Mouse (Mus musculus): ENCODE measurements around the gene Lrrc27. TPM values are rescaled to one million over a fixed set of nuclear protein-coding genes. Genes with fewer than 3 reads are reported as not detected.

The Lrrc27 gene
- total RNA-seq (2021), result 1 to 10 TPM; 4.6 to 5.0 TPM

DNA sequence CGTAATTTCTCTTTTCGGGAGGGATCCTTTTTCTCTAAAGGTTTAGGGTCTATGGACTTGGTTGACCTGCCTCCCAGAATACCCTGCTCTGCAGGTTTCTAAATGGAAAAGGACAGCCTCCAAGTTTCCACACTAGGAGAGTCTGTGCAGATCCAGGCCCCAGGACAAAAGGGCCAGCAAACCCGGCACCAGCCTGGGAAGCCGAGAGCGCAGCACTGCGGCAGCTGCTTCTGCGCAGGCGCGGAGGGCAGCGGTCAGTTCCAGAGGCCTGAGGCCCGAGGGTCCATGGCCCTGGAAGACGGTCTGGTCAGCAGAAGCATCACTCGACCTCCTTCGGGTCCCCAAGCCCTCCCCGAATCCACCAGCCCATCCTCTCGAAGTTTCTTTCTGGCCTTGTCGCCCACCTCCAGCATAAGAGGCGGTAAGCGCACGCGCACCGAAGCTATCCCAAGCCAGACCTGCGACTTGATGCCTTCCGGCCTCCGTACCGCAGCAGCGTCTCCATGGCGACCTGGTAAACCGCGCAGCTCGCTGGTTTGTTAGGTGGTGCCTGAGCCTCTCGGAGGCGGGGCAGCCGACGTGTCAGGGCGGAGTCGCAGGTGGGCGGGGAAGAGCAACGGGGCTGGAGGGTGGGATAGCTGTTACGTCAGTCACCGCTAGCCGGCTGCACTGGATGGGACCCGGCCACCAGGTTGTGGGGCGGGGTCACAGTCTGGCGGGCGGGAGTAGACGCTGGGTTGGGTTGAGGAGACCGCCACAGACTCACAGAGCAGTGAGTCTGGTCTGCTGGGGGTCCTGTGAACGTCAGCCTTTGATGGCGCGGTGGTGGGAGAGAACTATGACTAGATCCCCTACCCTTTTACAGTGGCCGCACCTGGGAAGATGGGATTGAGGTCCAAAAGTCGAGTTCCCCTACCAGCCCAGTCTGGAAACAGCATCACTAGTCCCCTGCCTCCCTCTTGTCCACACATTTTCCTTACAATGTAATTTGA is at the start of gene Lrrc27, which contains the start of gene Stk32c:
Gene Lrrc27, plus strand, starts transcription at position 235 of the 992 bp plus-strand sequence.
Gene Stk32c, minus strand, starts transcription at position 554 of the 992 bp plus-strand sequence.
- peak; percentile 97 to 99 for DNase-seq (ENCODE audit: extremely low spot score in 1 of 2, low spot score in 2 of 2)
- intact Hi-C loops (cut with DNase I), result no loop called here

DNA sequence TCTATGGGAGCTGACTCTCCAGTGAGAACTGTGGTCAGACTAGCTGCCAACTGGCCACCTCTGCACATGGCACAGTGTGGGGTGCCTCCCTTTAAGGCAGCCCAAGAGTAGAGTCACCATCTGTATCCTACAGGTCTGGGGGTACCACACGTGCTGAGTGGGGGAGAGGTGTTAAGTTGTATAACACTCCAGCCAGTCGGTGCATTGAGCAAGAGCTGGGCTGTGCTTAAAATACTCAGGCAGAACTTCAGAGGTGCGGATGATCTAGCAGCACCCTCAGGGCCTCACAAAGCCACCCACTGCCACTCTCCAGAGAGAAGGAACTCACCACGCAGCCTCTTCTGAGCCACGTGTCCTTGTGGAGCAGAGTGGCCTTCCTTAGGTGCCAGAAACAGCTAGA is 48.4 kb upstream of the Lrrc27 start:
- DNase-seq (ENCODE audit: extremely low spot score in 1 of 2, low spot score in 2 of 2), result no peak
- intact Hi-C loops (cut with DNase I), result no loop called here

DNA sequence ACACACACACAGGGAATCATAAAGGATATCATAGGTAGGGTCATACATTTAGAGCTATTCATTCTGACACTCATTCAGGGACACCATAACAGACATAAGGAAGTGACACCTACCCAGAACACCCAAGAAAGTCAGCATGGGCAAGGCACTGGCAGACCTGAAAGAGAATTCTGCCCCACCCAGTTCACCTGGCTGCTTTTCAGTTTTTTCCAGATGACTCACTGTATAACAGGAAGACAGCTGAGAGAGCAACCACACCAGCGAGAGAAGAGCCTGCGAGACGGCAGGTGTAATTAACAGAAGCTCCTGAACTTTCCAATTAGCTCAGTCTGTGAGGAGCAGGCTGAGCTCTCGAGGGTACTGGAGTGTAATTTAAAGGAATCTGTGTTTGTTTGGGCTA is 43.6 kb upstream of the Lrrc27 start:
- no peak for DNase-seq (ENCODE audit: extremely low spot score in 1 of 2, low spot score in 2 of 2)
- intact Hi-C loops (cut with DNase I), result no loop called here

DNA sequence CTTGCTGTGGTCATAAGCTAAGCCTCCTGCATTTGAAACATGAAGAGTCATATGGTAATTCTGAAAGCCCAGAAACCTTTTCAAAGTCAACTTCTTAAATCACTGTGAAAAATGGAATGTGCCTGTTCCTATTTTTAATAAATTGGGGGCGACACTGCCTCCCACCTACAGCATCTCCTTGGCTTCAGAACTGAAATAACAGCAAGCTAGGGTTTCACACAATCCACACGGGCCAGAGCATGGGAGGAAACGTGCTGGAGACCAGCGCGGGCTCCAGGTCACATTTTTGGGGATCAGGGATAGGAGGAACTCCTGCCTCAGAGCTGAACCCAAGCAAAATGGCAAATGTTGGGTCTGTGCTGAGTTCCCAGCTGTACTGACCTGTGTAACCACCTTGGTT is 33.5 kb upstream of the Lrrc27 start:
- no peak for DNase-seq (ENCODE audit: extremely low spot score in 1 of 2, low spot score in 2 of 2)
- intact Hi-C loops (cut with DNase I), result no loop called here

DNA sequence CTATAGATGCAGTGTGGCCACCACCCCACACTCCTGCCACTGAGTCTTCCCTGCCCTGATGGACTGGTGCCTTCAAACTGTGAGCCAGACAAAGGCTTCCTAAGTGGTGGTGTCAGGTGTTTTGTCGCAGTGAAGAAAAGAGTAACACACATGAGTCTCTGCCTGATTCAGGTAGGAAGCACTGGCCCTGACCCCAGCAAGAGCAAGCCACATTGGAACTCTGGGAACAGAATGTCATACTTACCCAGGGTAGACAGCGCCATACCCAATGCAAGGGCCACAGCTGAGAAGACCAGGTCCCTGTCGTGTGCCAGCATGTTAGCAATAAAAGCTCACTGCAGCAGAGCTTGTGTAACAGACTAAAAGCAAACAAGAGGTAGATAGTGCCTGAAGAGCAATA is 32.7 kb upstream of the Lrrc27 start:
- DNase-seq (ENCODE audit: extremely low spot score in 1 of 2, low spot score in 2 of 2), result no peak
- intact Hi-C loops (cut with DNase I), result no loop called here

DNA sequence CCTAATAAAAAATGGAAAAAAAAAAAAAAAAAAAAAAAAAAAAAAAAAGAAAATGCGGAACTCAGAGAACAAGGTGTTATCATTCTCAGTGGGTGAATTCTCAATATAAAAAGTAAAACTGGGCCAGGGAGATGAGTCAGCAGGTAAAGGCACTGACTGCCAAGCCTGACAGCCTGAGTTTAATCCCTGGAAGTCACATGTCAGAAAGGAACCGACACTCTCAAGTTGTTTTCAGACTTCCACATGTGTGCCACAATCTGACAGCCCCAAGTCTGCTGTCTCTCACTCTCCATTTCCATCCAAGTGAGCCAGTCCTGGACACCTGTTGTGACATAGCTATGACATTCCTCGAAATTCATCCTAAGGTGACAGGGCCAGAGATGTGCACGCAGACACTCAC is 28.4 kb upstream of the Lrrc27 start:
- intact Hi-C loops (cut with DNase I), result no loop called here
- no peak for DNase-seq (ENCODE audit: extremely low spot score in 1 of 2, low spot score in 2 of 2)

DNA sequence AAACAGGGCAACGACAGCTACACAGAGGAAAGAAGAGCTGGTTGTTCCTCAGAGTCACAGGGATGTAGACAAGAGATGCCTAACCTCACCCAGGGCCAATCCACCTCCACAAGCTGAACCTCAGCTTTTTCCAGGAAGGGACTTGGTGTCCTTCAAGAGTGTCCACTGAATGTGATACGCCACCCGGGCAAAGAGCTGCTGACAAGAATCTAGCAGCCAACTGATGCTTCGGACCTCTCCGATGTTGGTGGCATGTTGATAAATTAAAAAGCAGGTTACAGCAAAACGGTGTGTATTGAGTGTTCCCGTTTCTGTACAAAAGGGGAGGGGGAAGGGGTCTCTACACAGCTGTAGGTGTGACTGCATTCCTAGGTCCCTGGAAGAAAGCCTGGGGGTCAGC is 27.9 kb upstream of the Lrrc27 start:
- intact Hi-C loops (cut with DNase I), result no loop called here
- no peak for DNase-seq (ENCODE audit: extremely low spot score in 1 of 2, low spot score in 2 of 2)

DNA sequence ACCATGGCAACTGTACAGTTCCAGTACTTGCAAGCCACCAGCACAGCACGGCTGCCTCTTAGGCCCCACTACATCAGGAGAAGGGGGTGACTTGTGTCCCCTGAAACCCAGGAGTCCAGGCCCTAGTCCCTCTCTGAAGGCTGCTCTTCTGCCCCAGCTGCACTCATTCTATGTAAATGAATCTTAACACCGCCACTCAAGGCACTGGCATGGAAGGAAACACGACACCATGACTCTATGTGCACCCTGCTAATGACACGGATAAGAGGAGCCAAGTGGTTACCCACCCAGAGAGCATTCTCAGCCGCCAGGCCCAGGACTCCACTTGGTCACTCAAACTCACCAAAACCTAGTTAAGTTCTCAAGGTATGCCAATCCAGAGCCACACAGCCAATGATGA is 26.8 kb upstream of the Lrrc27 start:
- intact Hi-C loops (cut with DNase I), result no loop called here
- DNase-seq (ENCODE audit: extremely low spot score in 1 of 2, low spot score in 2 of 2), result no peak

DNA sequence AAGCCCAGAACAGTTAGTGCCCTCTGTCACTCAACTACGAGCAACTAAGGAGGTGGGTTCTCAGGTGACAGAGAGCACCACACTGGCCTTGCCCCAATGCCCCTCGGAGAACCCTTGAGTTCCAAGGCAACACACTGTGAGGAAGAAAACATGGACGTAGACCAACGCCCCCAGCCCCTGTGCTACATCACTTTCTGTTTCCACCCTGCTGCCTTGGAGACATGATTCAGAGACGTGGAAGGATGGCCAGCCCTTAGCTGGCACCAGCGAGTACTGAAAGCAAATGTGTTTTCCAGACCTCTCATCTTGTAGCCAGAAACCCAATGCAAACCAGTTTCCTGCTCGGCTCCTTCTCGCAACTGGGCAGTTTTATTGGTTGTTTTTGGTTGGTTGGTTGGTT is 26.4 kb upstream of the Lrrc27 start:
- no peak for DNase-seq (ENCODE audit: extremely low spot score in 1 of 2, low spot score in 2 of 2)
- intact Hi-C loops (cut with DNase I), result no loop called here

DNA sequence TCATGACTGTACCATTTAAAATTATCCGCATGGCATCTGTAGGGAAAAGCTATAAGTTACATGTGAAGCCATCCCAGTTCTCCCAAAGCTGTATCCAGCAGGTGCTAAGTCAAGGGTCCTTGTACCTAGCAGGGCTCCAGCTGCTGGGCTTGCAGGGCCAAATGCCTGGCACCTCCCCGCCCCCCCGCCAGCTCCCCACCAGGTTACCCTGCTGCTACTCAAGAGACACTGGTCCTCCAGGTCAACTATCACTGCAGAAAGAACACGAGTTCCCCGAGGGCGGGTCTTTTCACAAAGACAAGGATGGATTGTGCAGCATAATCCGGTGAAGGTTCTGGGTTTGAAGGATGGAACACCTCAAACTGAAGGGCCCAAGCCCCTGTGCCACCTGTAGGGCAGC is 25.5 kb upstream of the Lrrc27 start:
- DNase-seq (ENCODE audit: extremely low spot score in 1 of 2, low spot score in 2 of 2), result no peak
- intact Hi-C loops (cut with DNase I), result no loop called here

DNA sequence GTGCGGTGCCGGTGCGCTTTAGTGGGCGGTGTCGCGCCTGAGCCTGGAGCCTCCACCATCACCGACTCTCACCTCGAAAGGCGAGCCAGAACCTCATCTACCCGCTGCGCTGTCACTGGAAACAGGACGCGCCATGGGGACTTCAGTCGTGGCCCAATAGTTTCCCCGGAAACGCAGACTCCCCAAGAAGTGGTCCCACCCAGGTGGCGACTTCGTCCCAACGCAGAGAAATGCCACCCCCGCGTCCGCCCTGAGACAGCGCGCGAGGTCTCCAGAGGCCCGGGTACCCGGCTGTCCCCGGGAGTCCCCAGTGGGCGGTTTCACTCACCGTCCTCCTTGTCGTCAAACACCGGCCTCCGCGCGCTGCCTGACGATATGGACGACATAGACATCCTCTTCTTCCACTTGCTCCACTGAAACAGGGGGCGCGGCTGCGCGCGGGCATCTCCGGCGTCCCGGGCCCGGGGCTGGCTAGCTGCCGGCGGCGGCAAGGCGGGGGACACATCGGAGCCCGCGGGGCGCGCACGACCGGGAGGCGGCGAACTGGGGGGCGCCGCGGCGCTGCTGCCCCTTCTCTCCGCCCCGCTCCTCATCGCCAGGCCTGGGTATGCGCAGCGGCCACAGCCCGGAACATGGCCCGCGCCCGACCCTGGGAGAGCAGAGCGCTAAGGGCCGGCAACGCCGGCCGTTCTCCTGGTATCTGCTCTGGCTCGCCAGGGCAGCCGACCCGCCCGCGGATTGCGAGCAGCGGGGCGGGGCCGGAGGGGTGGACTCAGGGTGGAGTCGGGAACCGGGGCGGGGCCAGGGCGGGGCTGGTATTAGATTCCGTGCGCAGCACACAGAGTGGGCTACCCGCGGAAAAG is 24.8 kb upstream of the Lrrc27 start:
- peak in 1 of 2 experiments; percentile 86 for DNase-seq (ENCODE audit: extremely low spot score in 1 of 2, low spot score in 2 of 2)
- intact Hi-C loops (cut with DNase I), result no loop called here

DNA sequence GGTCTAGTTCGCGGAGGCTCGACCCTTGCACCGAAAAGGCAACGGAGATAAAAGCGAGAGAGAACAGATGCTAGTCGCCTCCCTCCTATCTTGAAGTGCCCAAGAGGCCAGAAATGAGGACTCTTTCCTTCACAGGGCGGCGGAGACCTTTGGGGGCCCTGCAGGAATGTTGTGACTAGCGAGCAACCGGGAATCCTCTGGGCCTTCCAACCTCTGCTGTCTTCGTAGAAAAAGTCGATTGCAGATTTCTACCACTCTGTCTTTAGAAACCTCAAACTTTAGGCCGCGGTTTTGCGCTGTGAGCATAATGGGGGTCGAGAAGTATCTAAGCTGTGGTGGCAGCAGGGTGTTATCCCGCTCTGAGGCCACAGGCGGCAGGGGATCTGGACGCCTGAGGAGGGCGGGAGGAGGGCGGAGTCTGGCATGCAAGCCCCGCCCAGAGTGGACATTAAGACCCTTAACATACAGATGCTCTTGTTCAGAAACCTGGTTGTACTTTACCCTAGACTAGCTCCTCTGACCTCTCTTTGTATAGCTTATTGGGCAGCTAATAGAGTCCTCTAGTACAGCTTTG is 24.1 kb upstream of the Lrrc27 start:
- peak in 1 of 2 experiments; percentile 66 for DNase-seq (ENCODE audit: extremely low spot score in 1 of 2, low spot score in 2 of 2)
- intact Hi-C loops (cut with DNase I), result no loop called here

DNA sequence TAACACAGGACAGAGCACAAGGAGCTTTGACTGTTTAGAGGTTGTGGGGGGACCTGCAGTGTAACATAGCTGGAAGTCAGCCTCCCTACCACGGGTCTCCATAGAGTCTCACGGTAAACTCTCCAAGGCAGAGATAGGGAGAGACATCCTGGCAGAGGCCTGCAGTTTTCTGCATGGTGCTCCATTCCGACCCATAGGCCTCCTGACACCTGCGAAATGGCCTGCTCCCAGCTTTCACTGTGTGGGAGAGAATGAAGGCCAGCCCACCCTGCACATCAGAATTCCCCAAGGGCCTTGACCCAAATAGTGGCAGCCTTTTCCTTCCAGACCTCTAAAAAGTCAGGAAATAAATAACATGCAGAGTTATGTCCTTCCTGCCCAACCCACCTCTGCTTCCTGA is 22.2 kb upstream of the Lrrc27 start:
- intact Hi-C loops (cut with DNase I), result no loop called here
- DNase-seq (ENCODE audit: extremely low spot score in 1 of 2, low spot score in 2 of 2), result peak in 1 of 2 experiments; percentile 21

DNA sequence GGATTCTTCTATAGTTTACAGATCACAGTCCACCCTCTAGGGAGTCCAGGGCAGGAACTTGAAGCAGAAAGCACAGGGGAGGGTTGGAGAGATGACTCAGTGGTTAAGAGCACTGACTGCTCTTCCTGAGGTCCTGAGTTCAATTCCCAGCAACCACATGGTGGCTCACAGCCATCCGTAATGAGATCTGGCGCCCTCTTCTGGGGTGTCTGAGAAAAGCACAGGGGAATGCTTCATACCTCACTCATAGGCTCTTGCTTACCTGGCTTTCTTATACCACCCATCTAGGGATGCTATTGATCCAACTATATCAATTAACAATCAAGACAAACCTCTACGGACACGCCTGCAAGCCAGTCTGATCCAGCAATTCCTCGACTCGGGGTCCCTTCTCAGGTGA is 21.2 kb upstream of the Lrrc27 start:
- peak in 1 of 2 experiments; percentile 17 for DNase-seq (ENCODE audit: extremely low spot score in 1 of 2, low spot score in 2 of 2)
- intact Hi-C loops (cut with DNase I), result no loop called here

DNA sequence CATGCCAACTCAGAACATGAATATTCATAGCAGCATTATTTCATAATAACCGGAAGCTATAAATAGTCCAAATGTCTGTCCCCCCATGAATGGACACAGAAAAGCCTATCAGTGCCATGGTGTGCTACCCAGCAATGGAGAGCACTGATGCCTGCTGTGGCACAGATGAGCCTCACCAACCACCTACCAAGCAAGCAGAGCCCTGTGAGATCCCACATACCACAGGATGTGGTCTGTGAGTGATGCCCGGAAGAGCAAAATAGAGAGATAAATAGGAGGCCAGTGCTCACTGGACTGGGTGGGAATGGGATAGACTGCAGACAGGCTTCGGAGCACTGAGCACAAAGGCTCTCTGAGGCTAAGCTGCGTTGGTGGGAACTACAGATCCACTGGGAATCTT is 15.8 kb upstream of the Lrrc27 start:
- intact Hi-C loops (cut with DNase I), result loop anchor here (5.0 kb wide), 1 partner anchor 75 kb away; no protein-coding TSS in a partner anchor
- DNase-seq (ENCODE audit: extremely low spot score in 1 of 2, low spot score in 2 of 2), result peak in 1 of 2 experiments; percentile 6

DNA sequence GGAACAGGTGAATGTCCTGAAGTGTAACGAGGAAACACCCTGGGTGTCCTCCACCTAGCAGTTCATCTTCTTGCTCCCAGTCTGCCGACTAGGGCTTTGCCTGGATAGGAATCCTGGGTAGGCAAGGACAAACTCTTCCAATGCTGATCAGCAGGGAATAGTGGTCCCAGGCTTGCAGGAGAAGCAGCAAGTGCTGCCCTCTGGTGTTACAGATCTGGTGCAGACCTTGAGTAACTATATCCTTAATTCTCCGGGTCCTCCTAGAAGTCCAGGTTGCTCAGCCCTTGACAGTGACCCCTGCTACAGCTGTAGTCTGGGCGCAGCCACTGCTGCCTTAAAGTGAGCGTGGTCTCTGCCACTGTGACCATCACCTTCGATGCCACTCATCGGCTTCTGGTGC is 12.7 kb upstream of the Lrrc27 start:
- DNase-seq (ENCODE audit: extremely low spot score in 1 of 2, low spot score in 2 of 2), result peak; percentile 59 to 71
- intact Hi-C loops (cut with DNase I), result no loop called here

DNA sequence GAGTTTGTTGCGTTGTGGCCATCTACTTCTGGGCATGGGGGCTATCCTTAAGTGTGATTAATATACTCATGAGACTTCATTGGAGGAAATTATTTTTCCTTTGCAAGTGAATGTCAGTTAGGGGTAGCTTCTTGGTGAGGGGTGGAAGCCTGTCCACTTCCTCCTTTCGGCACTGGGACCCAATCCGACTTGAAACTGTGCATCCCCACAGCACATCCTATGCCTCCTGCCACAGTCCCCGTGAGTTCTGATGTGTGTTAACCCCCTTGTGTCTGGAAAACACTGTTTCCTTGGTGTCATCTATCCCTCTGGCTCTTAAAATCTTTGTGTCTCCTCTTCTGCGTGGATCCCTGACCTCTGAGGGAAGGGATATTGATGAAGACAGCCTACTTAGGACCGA is 11.6 kb upstream of the Lrrc27 start:
- intact Hi-C loops (cut with DNase I), result no loop called here
- peak in 1 of 2 experiments; percentile 4 for DNase-seq (ENCODE audit: extremely low spot score in 1 of 2, low spot score in 2 of 2)

DNA sequence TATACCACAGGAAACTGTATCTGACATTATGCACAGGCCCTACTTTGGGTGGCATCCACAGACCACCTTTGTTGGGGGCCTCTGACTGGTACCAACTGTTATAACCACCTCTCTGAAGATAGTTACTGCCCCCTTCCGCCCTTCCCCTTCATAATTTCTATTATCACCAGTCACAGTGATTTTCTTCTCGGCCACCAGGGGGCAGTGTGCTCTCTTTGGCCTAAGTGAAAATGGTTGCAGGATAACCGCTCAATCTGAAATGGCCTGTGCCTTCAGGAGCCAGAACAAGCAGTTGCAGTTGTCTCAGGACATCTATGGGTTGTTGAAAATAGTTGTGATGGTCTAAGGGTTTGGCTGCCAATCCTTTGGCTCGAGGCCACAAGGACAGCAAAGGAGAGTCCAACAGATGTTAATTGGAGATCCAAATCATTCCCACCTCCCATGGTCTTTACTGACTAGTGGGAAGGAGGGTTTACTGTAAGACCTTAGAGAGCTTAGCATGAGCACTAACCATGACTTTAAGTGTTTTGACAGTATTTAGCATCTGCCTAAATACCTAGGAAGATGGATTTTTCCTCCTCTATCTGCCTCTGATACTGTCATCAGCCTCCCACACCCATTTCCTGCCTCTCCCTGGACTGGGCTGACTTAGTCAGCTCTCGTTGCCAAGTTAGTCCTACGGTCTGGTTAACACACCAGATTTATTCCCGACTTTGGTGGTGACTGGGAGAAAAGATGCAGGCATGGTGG is 4.6 kb upstream of the Lrrc27 start:
- peak in 1 of 2 experiments; percentile 30 for DNase-seq (ENCODE audit: extremely low spot score in 1 of 2, low spot score in 2 of 2)
- intact Hi-C loops (cut with DNase I), result loop anchor here (5.0 kb wide), 1 partner anchor 89 kb away; no protein-coding TSS in a partner anchor
